Mouse (Mus musculus) adrenal gland, postnatal 14 days (tissue): ENCODE results near the gene Cd69. TPM values are rescaled to one million over a fixed set of nuclear protein-coding genes. Genes with fewer than 3 reads are reported as not detected.

Source experiments
- DNase-seq: peaks from one replicate; pipeline ENCODE4 v3.0.0; 2021; ENCODE audit warnings: mixed read lengths
- long read RNA-seq, 2 experiments: library from polyadenylated mRNA; stranded (forward); transcript quantifications; one replicate each; pipeline ENCODE4 v2.0.0; 2021
- total RNA-seq: library from RNA; stranded (reverse); gene quantifications from 2 replicates; pipeline ENCODE4 v1.2.3, GENCODE M21; 2021

Cd69 gene
- 0.56 and 4.0 TPM in 2 replicates for total RNA-seq
- long read RNA-seq, experiment 1, partial matches to known transcripts: 0 of 2 reads
- long read RNA-seq, experiment 1, other reads (novel, unspliced or antisense): 1 of 2 reads
- long read RNA-seq, experiment 2: 0 reads

DNA sequence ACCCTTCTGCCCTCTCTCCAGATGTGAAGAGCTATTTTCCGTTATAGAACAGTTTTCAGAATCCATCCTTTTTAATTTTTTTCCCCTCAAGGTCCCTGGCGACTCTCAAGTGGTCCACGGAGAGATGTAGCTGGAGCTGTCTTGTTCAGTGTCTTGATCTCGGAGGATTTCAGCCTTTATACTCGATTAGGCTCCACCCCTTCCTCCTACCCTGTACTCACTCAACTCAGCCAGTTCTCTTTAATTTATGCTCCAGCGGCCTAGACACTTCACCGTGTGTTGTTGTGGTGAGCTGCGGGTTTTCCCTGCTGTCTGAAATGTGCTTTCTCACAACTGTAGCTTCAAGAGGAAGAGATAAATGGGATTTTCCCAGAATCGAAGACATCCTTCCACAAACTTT is at the start of gene Cd69:
Gene Cd69 (minus strand): TSS at position 217 of the 400 bp plus-strand sequence.
- no peak for DNase-seq

GRCm38 (mm10) chr6:129319331-129319730 is 44.1 kb upstream of the Cd69 start:
- no peak for DNase-seq

DNA sequence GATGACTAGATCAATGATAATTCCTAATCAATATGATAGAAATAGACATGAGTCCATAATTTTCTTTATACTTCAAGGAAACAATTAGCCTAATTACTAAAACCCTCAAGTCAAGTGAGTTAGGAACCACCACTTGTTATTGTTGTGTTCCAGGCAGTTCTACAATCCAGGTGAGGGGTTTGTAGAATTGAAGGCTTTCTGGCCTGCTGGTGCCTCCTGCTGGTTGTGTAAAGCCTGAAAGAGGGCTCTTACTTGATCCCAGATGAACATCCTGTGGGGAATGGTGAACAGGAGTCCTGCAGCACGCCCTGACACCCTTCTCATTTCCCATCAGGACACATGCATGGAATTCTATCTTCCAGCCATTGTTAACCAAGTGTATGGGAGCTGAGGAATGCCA is 43.2 kb upstream of the Cd69 start:
- DNase-seq: no peak

- no peak for DNase-seq
Measured at GRCm38 (mm10) chr6:129316463-129316862, 41.2 kb upstream of the Cd69 start.

GRCm38 (mm10) chr6:129315698-129316097 is 40.5 kb upstream of the Cd69 start:
- DNase-seq: no peak

- DNase-seq: no peak
Measured at GRCm38 (mm10) chr6:129314655-129315168, 39.5 kb upstream of the Cd69 start.

DNA sequence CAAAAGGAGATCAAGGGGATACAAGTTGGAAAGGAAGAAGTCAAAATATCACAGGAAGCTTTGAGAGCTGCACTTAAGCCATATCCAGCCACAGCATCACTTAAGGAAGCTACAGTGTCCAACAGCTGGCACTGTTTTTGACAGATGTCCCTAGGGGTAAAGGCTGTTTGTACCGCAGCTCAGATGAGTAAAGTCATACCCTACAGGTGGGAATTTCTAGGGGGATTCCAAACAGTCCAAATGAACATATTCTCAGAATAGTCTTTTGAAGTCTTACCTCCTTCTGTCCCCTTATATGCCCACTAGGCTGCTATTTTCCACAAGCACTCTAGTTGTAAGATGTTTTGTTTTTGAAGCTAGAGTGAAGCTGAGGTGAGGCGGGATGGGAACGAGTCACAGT is 37.3 kb upstream of the Cd69 start:
- DNase-seq: no peak

- no peak for DNase-seq
Measured at GRCm38 (mm10) chr6:129304180-129304579, 28.9 kb upstream of the Cd69 start.

- no peak for DNase-seq
Measured at GRCm38 (mm10) chr6:129288708-129289107, 13.5 kb upstream of the Cd69 start.

DNA sequence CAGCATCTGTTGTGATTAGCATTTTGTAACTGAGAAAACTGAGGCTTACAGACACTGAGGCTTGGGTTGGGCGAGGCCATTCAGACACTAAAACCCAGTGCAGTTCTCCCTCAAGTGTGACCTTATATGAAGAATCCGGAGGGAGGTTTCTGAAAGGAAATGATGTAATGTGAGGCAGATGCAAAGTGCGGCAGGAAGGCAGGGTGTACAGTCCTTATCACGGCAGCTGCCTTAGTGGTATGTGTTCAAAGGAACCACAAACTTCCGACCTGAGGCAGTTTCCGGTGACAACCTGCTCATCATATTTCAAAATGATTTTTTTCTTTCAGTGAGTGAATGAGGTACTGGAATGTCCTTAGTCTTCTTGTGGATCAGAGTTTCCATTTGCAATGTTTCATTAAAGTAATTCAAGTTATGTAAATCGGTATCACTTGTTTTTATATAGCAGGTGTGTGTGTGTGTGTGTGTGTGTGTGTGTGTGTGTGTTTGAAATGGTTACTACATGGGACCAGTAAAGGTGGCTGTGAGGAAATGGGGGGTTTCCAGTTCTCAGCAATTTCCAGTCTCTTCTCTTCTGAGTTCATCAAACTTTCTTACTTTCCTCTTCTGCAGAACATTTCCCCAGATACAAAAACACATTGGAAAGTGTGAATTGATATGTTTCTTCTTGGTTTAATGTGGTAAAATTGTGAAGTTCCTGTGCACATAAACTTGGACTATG is 9.3 kb upstream of the Cd69 start:
- peak; percentile 13 for DNase-seq

DNA sequence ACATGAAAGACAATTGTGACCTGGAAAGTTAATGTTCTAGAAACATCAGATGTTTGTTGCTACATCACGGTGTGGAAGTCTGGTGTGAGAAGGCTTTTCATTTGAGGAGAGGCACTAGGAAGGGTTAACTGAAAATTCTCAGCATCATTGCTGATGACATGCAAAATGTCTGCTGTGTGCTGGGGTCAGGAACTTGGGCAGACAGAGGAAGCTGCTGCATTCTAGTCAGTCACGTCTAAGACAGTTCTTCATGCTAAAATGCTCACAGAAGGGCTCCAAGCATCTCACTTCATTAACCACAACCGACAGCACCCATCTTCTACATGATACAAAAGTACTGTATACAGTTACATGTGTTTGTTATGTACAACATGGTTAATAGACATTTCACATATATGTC is 8.0 kb upstream of the Cd69 start:
- no peak for DNase-seq

DNA sequence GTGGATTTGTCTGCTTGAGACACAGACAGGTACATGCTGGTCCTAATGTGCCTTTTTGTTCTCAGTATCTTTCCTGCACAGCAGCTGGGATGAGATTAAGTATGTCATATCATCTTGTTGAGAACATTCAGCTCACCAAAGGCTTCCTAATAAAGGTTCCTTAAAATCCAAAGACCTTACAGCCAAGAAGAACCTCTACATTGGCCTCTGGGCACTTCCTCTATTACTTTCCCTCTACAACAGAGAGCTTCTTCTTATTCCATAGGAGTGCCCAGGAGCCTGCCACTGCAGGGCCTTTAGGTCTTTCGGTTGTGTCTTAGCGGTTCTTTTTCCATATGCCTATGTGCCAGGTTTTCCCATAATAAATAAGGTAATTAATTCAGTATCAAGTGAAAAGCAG is 1.2 kb upstream of the Cd69 start:
- DNase-seq: no peak

DNA sequence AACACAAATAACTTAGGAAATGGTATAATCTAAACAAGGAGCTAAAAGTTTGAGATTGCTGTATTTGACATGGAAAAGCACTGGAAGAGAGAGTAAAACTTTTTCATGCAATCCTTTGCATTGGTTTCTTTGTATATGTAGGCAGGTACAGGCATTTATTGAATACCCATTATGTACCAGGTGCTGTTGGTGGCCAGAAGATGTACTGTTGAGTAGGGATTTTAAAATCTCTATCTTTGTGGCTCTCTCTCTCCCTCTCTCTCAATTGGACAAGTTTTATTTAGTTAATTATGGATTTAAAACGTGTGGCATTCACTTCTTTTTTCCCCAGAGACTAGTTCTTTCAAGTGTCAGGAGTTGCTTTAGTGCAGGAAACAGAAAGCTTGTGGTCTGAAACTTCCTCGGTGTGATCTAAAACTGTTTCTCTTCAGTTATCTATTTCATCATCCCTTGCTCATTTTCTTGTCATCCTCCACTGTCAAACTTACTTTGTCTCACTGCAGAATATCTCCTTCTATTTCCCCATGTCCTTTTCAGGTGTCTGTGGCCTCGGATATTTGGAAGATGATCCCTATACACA is 478 bp upstream of the Cd69 start:
- no peak for DNase-seq

DNA sequence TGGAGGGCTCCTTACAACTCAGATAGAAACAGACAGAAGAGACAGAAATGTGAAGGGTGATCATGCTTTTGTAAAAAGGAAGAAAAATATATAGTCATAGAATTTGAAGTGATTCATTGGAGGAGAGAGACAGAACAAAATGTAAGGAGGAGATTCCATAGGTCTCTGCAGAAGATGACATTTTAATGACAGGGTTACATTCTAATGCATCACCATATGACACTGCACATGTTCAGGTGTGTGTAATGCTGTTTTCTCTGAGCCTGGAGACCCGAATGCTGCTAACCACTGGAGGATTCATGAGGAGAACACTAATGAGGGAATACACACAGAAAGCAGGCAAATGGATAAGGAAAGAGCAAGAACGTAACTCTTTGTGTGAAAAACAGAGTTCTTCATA is 760 bp downstream of the Cd69 start:
- no peak for DNase-seq

DNA sequence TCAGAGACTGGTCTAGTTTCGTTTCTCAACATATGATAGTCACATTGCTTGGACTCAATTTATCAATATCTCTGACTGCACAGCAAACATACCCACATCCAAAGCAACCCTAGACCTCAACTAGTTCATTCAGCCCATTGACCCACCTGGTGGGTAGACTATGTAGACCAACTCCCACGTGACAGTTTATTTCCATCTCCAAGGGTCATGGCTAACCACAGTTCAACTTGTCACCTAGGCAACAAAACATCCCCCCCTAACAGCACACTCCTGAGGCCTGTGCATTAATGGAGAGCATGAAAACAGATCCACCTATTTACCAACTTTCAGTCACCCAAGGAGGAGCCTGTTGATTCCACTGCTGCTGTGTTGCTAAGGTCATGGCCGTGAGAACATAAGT is 1.6 kb downstream of the Cd69 start:
- DNase-seq: no peak

DNA sequence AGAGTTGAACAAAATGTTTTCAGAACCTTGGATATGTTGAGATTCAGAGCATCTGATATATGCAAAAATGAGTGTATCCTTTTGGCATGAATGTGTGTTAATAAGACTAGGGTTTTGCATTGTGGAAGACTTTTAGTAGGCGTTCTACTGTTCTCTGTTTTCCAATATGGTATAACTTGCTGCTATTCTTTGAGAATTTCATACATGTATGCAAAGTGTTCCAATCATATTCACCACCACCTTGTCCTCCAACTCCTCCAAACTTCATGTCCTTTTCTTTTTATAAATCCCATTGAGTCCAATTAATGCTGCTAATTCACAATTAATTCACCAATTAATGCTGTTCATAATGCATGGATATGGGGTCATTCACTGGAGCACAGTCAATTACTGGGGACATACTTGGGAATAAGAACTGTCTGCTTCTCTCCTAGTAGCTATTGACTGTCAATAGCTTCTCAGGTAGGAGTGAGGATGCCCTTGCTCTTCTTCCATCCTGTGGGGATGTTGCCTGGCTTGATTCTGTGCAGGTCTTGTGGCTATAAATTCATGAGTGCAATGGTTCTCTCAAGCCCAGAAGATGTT is 8.7 kb downstream of the Cd69 start:
- DNase-seq: no peak

GRCm38 (mm10) chr6:129265821-129266220 is 9.4 kb downstream of the Cd69 start:
- no peak for DNase-seq

DNA sequence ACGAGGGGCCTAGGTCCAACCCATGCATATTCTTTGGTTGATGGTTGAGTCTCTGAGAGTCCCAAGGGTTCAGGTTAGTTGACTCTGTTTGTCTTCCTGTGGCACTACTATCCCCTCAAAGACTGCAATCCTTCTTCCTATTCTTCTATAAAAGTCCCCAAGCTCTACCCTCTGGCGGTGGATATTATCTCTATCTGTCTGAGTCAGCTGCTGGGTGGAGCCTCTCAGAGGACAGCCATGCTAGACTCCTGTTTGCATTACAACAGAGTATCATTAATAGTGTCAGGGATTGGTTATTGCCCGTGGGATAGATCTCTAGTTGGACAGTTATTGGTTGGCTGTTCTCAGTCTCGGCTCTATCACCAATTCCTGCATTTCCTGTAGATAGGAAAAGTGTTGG is 14.3 kb downstream of the Cd69 start:
- no peak for DNase-seq

DNA sequence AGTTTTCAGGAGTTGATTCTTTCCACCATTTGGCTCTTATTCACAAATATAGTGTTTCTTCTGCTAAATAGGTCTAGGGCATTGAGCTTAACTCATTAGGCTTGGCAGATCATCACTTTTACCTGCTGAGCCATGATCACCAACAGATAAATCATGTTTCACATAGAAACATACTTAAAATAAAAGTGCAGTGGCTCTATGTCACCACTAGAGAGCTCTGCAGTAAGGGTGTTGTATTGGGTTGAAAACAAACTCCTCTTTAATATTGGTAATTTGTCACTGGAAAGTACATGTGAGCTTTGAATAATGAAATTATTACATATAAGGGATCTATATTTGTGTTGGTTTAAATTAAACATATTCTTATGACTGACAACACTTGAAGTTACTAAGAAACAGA is 15.2 kb downstream of the Cd69 start:
- DNase-seq: no peak

DNA sequence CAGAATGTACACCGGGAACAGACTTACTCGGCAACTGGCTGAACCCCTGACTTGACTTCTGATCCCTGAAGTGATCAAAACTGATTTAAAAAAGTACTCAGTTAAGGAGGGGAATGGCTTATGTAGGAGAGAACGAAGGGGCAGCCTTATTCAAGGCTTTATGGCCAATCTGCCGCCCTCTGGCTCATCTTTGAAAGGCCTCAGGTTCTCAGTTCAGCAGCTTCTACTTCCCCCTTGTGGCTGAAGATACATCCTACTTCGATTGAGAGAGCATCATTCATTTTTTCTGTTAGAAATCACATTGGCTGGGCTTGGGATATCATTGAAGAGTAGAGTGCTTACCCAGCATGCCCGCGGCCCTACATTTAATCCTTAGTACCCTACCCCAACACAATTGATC is 19.2 kb downstream of the Cd69 start:
- DNase-seq: peak; percentile 10

DNA sequence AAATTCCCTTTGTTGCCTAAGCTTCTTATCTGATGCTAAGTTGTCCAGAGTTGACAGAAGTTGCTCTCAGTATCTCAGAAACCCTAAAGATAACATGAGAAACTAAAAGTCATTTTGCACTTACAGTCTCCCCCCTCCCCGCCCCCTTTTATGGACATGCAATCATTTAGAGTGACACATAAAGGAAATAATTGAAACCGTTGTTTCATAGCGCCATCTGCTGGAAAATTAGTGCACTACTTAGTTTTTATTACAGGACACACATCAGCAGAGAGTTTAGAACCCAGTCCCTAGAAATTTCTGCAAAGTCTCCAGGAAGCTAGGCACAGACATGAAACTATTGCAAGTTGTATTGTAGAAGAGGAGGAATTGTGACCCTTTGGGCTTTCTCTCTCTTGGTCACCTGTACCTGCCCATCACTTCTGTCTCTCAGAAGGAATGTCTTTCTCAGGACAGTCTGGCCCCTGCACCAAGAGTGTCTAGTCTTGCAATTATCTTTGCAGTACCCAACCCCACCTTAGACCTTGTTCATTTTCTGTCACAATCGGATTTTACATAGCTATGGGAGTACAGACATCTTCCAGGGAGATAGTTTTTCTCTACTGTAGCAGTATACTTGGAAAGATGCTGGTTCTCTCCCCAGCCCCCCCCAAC is 20.2 kb downstream of the Cd69 start:
- DNase-seq: no peak

DNA sequence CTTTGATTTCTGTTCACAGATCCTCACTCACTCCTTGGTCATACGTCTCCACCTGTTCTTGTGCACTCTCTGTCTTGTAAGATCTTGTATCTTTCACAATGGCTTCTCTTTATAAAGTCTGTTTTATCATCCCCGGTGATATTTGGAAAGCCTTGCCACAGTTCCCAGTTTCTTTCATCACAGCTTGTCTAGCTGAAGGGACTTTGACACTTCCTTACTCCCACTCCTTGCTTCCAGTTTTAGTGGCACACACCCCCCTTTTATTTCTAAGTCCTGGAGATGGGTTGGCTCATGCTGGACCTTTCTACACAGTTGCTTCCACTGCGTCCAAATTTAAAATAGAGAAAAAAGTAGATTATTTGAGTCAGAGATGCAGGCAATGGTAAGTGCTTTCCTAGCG is 20.9 kb downstream of the Cd69 start:
- DNase-seq: no peak

- DNase-seq: no peak
Measured at GRCm38 (mm10) chr6:129248243-129248642, 27.0 kb downstream of the Cd69 start.
